8 mouse cellular contexts compared by ENCODE assay signal in genomic region chr2:127990856-127991479, GRCm38 (mm10).
A peak's percentile ranks its signal among the peaks of the same experiment; 100 is the strongest.
DNase-seq lines count a peak whose midpoint lies in the region; ATAC-seq lines count a peak whose summit lies in the region.

No protein-coding gene starts in this region.

- DNase-seq in gastrocnemius, adult 18-20 months (ENCODE audit: low spot score): peak; percentile 40
- no peak for DNase-seq in gastrocnemius, postnatal 10 days
- peak; percentile 6 for DNase-seq in urinary bladder, postnatal 25 days (ENCODE audit: low spot score)
- DNase-seq in urinary bladder, postnatal 10 days (ENCODE audit: low spot score): no peak
- DNase-seq in kidney, postnatal 10 days: peak; percentile 65
- peak; percentile 6 for DNase-seq in telencephalon, adult 2 months (ENCODE audit: low read depth, low spot score)
- no peak for DNase-seq in frontal cortex, postnatal 10 days (ENCODE audit: low spot score in 2 of 2)

- no peak for ATAC-seq in monocyte, adult 5-6 weeks (replicated peaks; ENCODE audit: insufficient number of reproducible peaks, low FRiP score, low TSS enrichment, poor library complexity, severe bottlenecking)

Comparison
In these comparisons a context has a peak if more than half of its experiments do, and no peak if none do; other contexts are left out.
1. DNase-seq: peak in gastrocnemius, adult 18-20 months (single experiment), urinary bladder, postnatal 25 days (single experiment), kidney, postnatal 10 days (single experiment) and telencephalon, adult 2 months (single experiment); none in gastrocnemius, postnatal 10 days (single experiment), urinary bladder, postnatal 10 days (single experiment) and frontal cortex, postnatal 10 days (0 of 2).